Mouse (Mus musculus): ENCODE measurements around the gene Chek2.
"Not testable (repeated sequence)": the region's sequence is repeated elsewhere in the genome, so short reads cannot be mapped to it uniquely, and the experiment has no call there.

The Chek2 gene

GRCm38 (mm10) chr5:110840465-110840864 lies 686 bp downstream of the Chek2 start:
- peak; percentile 41 for DNase-seq

- DNase-seq = peak; percentile 8
Observed at GRCm38 (mm10) chr5:110841046-110841862, 1.5 kb downstream of the Chek2 start.

GRCm38 (mm10) chr5:110852990-110853389 lies 13.2 kb downstream of the Chek2 start:
- no peak for DNase-seq

GRCm38 (mm10) chr5:110857091-110857490 lies 17.3 kb downstream of the Chek2 start:
- DNase-seq = no peak

DNA sequence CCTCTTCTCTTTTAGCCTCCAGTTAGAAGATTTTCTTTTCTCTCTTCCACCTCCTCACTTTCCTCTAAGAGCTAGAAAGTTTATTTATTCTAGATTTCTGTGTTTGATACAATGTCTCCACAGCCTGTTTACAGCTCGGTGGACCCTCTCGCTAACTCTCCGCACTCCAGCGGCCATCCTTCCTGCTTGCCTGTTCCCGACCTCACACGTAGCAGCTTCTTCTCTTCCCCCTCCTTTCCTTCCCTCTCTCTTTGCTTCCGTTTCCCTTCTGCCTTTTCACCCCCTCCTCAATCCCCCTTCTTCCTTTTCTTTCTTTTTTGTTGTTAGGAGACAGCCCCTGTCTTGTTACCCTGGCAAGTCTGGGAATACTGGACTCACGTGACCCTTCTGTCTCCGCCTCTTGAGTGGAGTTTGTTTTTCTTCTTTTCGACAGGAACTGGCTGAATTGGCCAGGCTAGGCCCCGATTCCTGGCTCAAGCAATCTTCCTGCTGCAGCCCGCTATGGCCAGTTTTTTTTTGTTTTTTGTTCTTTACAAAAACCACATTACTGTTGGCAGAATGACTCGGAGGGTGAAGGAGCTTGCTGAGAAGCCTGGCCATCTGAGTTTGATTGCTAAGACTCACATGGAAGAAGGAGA lies 19.4 kb downstream of the Chek2 start:
- no peak for DNase-seq

GRCm38 (mm10) chr5:110860445-110860844 lies 20.7 kb downstream of the Chek2 start:
- no peak for DNase-seq

DNA sequence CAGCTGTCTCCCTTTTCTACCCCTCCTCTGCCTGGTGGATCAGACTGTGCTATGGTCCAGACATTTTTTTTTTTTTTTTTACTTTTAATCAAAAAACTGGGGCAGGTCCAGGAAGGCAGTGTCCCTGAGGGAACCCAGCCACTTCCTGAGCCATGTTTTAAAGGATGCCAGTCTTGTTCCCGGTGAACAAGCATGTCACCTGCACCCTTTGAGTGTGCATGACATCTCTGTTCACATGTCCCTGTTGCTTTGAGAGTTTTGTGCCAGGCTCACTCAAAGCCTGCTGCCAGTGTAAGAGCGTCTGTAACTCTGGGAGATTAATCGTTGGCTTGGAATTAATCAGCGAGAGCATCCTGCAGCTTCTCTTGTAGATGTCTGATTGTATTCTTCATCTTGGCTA lies 28.7 kb downstream of the Chek2 start:
- DNase-seq = no peak

- DNase-seq = no peak
Observed at GRCm38 (mm10) chr5:110869242-110869669, 29.5 kb downstream of the Chek2 start.

GRCm38 (mm10) chr5:110873160-110873559 lies 33.4 kb downstream of the Chek2 start:
- DNase-seq = no peak

DNA sequence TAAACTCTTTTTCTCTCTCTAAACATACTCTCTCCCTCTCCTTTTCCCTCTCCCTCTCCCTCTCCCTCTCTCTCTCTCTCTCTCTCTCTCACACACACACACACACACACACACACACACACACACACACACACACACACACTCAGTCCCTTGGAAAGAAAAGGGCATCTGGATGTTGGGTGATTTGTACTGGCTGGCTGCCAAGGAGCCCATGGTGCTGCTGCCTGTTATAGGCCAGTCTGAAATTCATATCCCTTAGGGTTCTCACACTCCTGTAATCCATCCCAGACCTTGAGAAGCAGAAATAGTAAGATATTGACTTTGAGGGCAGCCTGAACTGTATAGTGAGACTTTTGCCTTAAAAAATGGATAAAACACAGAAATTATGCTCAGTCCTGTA lies 34.9 kb downstream of the Chek2 start:
- no peak for DNase-seq

DNA sequence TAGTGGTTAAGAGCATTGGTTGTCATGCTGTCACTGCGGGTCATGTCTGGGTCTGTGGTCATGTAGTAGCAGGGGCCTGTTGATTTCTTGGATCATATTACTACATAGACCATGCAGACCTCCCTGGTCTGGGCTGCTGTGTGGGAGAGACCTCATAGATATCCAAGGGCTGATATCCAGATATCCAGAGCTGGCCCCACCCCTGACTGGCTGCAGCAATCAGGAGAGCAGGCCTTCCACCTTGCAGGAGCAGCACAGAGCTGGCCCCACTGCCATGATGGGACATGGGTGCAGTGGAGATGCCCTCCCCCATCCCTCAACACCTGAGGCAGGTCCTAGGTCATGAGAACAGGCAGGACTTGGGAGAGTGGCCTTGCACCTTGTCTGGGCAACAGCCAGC lies 35.5 kb downstream of the Chek2 start:
- no peak for DNase-seq

- no peak for DNase-seq
Observed at GRCm38 (mm10) chr5:110877666-110878505, 38.1 kb downstream of the Chek2 start.

DNA sequence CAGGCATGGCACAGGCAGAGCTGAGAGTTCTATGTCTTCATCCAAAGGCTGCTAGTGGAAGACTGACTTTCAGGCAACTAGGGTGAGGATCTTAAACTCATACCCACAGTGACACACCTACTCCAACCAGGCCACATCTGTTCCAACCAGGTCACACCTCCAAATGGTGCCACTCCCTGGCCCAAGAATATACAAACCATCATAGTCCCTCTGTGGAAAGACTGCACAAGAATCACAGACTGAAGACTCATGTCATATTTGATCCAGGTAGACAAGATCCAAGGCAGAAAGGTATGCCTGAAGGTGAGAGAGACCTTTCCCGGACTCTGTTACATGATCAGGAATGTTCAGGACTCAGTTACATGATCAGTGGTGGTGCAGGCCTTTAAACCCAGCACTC lies 38.7 kb downstream of the Chek2 start:
- not testable (repeated sequence) for DNase-seq

DNA sequence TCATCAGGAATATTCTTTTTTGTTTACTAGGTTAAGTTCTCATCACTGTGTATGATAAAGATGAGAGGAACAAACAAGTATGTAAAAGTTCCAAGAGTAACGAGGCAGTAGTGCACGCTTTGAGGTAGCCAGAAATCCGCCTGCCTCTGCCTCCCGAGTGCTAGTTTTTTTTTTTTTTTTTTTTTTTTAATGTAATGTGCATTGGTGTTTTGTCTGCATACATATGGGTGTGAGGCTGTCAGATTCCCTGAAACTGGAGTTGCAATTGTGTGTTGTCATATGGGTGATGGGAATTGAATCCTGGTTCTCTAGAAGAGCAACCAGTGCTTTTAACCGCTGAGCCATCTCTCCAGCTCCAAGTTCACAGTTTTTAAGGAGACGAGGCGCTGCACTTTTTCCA lies 39.3 kb downstream of the Chek2 start:
- no peak for DNase-seq

- peak; percentile 85 for DNase-seq
Observed at GRCm38 (mm10) chr5:110879584-110880374, 40.0 kb downstream of the Chek2 start, which contains the start of gene Ttc28. TSS of gene Ttc28 (plus strand) at chr5:110879803.

- DNase-seq = no peak
Observed at GRCm38 (mm10) chr5:110888596-110888995, 48.8 kb downstream of the Chek2 start.

DNA sequence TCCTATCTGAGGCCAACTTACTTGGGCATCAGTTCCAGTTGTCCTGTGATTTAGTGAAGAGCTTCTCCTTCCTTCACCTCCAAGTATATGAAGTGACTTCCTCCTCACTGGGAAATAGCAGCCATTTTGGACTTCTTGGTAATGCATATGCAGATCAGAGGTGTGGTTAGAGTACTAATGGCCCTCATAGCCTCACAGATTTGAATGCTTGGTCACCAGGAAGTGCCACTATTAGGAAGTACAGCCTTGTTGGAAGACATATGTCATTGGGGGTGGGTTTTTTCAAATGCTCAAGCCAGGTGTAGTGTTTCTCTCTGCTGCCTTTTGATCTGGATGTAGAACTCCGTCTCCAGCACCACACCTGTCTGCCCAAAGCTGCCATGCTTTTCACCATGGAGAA lies 50.2 kb downstream of the Chek2 start:
- no peak for DNase-seq

- DNase-seq = no peak
Observed at GRCm38 (mm10) chr5:110890561-110890960, 50.8 kb downstream of the Chek2 start.

- no peak for DNase-seq
Observed at GRCm38 (mm10) chr5:110897114-110897788, 57.5 kb downstream of the Chek2 start.

DNA sequence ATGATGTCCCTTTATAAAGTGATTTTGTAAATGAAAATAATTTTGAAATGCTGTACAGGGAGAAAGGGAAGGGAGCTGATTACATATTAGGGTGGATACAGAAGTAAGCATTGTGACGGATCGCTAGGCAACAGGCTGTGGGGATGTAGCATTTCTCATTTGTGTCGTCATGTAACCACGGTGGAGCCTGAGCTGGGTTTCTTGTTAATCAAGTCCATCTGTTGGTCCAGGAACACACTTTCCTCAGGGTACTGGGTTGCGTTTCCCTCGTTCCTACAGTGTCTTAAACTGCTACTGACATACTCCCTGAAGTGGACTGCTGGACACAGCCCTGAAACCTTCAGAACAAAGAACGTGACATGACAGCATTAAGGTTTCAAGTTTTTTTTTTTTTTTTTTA lies 58.4 kb downstream of the Chek2 start:
- no peak for DNase-seq

- no peak for DNase-seq
Observed at GRCm38 (mm10) chr5:110898785-110899184, 59.0 kb downstream of the Chek2 start.

GRCm38 (mm10) chr5:110900331-110900730 lies 60.6 kb downstream of the Chek2 start:
- no peak for DNase-seq
